Mouse (Mus musculus): Measurements from ENCODE around the gene Eml2.

Gene Eml2

DNA sequence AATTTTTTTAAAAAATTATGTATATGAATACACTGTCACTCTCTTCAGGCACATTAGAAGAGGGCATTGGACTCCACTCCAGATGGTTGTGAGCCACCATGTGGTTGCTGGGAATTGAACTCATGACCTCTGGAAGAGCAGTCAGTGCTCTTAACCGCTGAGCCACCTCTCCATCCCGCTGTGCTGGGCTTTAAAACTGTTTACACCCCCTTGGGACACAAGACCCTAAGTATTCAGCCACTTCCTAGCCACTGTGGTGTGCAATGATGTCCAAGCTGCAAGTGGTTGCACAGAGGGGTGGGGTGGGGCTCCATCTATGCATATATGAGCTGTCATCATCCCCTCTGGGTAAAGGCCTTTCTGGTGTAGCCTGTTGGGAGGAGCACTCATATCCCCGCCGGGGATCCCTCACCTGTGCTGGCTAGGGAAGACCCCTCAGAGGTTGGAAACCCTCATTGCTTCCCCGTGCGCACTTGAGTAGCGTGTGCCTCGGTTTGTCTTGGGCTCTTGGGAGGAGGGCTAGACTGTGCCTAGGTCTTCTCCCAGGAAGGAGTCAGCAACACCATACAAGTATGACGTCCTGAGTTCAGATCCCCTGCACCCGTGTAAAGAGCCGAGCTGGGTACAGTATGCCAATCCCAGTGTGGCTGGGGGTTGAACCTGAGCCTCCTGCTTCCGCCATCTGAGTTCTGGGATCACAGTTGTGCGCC lies 32.1 kb downstream of the Eml2 start:
- no peak for DNase-seq

GRCm38 (mm10) chr7:19208944-19209472 lies 32.8 kb downstream of the Eml2 start:
- peak; percentile 44 for DNase-seq

DNA sequence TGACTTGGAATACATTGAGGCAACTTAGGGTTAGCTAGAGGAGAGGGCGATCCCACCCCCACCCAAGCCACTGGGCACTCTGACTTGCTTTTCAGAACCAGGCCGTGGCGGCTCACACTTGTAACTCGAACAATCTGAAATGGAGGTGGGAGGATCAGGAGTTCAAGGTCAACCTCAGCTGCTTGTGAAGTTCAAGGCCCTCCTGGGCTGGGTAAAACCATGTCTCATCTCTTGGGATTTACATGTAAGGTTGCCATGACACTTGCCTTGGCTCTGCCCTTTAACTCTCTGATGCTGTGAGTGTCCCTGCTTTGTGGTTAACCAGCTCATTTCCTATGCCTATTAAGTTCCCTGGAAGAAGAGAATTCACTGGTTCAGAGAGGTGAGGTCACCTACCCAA lies 33.3 kb downstream of the Eml2 start:
- no peak for DNase-seq

GRCm38 (mm10) chr7:19210010-19210409 lies 33.8 kb downstream of the Eml2 start:
- DNase-seq: no peak

DNA sequence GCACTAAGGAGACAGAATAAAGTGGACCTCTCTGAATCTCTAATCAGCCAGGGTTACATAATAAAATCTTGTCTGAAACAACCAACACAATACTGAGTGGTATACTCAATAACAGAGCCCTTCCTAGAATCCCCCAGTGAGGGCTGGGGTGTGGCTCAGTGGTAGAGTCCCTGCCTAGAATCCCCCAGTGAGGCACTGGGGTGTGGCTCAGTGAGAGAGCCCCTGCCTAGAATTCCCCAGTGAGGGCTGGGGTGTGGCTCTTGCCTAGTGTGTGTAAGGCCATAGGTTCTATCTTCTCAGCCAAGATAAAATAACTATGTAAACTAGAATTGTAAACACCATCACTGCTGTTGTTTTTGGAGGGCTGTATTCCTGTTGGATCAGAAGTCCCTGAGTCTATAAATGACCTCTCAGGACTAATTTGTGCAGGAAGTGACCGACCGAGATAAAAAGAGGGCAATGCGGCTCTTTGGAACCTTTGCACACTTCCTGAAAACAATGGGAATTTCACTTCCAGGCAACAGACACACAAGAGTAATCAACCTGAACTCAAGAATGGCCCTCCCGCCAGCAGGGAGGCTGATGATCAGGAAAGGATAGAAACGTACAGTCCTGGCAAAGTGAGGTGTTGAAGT lies 34.9 kb downstream of the Eml2 start:
- no peak for DNase-seq

GRCm38 (mm10) chr7:19211996-19212755 lies 36.0 kb downstream of the Eml2 start, which contains the start of gene Gpr4:
TSS of gene Gpr4 (plus strand) at chr7:19212538.
- no peak for DNase-seq

- no peak for DNase-seq
These were observed 37.2 kb downstream of the Eml2 start for GRCm38 (mm10) chr7:19213385-19213784.

DNA sequence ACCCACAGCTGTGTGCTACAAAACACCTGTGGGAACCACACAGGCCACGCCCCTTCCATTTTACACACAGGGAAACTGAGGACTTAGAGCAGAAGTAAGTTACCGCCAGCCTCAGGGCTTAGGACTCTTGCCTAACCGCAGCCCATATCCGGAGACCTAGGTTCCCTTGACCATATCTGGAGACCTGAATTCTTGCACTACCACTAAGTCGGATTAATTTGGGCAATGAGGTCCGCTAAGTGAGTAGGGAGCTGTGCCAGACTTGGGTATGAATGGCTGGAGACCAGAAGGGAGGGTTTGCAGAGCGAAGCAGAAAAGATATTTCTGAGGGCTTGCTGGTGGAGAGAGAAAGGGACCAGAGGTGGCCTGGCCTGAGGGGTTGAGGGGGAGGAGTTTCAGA lies 38.1 kb downstream of the Eml2 start:
- no peak for DNase-seq

GRCm38 (mm10) chr7:19214940-19215339 lies 38.7 kb downstream of the Eml2 start:
- no peak for DNase-seq

DNA sequence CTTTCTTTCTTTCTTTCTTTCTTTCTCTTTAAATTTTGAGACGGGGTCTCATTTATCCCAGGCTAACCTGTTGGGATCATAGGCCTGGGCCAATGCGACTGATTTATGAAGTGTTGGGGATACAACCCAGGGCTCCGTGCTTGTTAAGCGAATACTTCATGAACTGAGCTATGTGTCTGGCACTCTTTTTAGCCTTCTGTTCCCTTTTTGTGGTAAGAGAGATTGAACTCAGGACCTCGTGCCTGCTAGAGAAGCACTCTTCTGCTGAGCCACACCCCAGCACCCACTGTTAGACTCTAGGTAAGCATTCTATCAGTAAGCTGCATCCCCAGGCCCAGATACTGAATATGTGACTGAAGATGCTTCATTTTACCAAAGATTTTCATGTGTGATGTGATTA lies 41.3 kb downstream of the Eml2 start:
- no peak for DNase-seq

DNA sequence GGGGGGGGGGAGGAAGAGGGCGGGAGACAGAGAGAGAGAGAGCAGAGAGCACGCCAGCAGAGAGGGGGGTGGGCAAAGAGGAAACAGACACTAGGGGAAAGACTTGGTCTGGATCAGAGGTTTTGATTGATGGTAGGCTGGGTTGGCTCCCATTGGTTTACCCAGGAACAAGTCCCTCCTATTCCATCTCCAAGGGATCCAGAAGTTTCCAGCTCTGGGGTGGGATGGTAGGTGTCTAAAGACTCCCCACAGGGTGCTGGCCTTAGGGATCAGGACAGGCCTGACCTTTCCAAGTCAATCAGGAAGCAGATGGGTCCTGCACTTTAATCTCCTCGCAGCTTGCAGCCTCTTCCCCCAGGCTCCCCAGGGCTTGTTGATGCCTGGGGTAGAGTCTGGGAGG lies 41.7 kb downstream of the Eml2 start:
- DNase-seq: no peak

GRCm38 (mm10) chr7:19220061-19220460 lies 43.8 kb downstream of the Eml2 start:
- no peak for DNase-seq

GRCm38 (mm10) chr7:19222189-19222588 lies 46.0 kb downstream of the Eml2 start:
- DNase-seq: no peak

- no peak for DNase-seq
These were observed 46.7 kb downstream of the Eml2 start for GRCm38 (mm10) chr7:19222875-19223274.

GRCm38 (mm10) chr7:19224933-19225332 lies 48.7 kb downstream of the Eml2 start:
- DNase-seq: no peak

DNA sequence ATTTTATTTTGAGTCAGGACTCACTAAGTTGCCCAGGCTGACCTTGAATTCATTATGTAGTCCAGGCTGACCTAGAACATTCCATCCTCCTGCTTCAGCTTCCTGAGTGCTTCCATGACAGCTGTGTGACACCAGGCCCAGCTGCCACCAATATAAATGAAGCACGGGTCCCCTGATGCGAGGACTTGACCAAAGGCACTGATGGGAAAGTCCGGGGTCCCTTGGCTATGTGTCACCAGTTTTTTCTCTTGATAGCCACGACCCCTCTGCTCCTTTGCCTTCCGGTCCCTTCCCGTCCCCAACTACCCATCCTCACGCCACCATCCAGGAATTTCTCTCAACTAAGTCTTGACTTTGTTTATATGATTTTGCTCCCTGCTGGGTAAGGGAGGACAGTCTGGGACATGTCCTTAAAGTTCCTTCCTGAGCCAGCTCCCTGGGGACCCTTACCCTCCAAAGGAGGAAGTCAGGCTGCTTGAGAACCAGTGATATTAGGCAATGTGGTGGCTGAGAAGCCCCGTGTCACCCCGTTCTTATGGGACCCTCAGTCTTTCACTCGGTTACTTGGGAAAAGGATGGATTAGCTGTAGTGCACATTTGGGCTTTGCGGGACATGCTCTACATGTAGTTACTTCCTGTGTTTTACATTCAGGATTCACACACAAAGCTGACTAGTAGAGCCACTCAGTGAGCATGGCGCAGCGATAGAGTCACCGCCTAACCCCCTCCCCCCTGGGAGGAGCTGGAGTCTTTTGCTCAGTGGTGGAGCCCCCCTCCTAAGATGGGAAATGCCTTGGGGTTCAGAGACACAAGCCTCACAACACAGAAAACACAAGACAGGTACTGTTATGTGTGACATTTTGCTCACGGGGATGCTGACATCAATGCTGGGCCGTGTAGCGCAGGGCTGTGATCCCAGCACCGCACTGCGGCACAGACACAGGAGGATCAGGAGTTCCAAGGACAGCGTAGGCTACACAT lies 50.9 kb downstream of the Eml2 start:
- DNase-seq: peak; percentile 80

GRCm38 (mm10) chr7:19227883-19228792 lies 51.9 kb downstream of the Eml2 start, which contains the start of gene Opa3:
TSS of gene Opa3 (plus strand) at chr7:19228334.
- DNase-seq: peak; percentile 100

DNA sequence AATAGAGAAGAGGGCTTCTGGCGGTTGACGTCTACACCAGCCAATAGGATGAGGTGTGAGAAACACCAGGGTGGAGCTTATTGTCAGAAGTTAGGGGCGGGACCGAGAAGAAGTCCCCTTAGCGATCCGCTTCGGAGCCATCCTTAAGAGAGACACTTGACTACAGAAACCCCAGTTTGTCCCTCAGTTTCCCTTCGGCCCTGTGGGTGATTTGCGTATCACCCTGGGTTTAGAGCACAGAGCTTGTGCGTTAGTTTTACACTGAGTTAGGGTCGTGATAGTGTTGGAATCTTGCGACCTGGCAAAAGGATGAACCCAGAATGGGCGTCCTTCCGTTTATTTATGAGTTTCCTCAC lies 52.5 kb downstream of the Eml2 start:
- DNase-seq: no peak

DNA sequence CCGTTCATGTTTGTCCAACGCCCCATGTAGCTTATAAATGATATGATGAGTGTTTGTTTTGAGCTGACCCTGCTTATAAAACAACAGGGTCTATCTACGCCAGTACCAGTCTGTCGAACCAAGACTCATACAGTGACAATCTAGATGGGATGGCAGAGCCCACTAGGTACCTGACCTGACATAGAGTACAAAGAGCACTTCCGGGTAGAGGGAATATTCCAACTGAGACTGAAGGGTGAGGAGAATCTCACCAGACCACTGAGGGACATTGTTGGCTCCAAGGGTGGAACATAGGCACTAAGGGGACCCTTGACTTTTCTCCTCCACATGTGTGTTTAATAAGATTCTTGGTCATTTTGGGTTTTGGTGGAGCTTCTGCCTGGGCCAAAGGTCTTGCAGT lies 53.2 kb downstream of the Eml2 start:
- peak; percentile 36 for DNase-seq

GRCm38 (mm10) chr7:19230041-19230580 lies 53.9 kb downstream of the Eml2 start:
- peak; percentile 54 for DNase-seq

- no peak for DNase-seq
These were observed 54.7 kb downstream of the Eml2 start for GRCm38 (mm10) chr7:19230899-19231298.
